Mouse (Mus musculus) cerebellum, postnatal 10 days (tissue): ENCODE data around the gene Camk2n1.
A peak's percentile ranks its signal among the peaks of the same experiment; 100 is the strongest.
"Not testable (repeated sequence)": the region's sequence is repeated elsewhere in the genome, so short reads cannot be mapped to it uniquely, and the experiment has no call there.

ENCODE experiments used
- DNase-seq, 2 experiments: peaks; one replicate each; pipeline ENCODE4 v3.0.0; 2021; ENCODE audit warnings: mixed read lengths in 2 of 2

Camk2n1 gene

DNA sequence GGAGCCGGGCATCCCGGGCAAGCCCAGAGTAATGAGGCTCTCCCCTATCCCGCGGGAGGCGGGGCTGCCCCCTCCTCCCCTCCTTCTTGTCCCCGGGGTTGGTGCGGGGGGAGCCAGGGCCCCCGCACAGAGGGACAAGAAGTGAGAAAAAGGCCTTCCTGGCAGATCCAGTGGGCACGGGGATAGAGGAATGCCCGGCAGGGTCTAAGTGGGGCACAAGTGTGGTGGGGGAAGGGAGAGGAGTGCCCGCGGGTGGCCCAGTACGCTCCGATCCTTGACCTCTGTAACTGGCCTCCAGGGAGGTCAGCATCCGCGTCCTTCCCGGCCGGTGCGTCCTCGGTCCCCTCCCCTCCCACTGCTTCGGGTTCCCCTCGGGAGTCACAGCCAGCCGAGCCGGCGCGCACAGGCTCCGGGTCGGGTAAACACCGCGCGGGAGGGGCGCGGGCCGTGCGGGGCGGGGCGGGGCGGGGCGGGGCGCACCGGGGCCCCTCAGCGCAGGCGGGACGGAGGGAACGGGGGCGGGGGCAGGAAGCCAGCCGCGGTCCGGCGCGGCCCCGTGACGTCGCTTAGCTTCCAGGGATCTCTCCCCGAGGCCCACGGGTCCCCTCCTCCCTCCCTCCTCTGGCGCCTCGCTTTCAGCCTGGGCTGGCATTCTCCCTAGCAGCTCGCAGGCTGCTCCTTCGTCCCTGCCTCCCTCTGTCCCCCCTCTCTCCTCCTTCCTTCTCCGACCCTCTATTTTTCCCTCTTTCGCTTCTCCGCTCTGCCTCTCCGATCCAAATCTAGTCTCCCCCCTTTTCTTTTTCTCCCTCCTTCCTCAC lies at the start of gene Camk2n1:
Camk2n1 (plus strand) TSS at position 562 of the 818 bp plus-strand sequence.
- DNase-seq = peak; percentile 86 to 88

DNA sequence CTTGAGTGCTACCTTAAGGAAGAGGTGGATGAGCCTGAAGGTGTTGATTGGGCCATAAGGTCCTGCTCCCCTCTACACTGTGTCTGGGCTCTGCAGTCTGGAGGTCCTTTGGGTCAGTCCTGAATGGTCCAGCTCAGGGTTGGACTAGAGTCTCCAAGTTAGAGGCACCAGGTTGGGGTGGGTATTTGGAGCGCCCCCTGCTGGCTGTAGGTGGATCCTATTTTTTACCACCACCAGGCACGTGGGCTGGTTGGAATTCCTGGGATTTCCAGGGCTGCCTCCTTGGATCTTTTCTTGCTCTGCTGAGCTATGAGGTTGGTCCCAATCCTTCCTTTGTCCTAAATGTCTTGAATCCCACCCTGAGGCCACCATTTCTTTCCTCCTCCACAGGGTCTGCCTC lies 49.3 kb upstream of the Camk2n1 start:
- DNase-seq = peak; percentile 47 to 52

DNA sequence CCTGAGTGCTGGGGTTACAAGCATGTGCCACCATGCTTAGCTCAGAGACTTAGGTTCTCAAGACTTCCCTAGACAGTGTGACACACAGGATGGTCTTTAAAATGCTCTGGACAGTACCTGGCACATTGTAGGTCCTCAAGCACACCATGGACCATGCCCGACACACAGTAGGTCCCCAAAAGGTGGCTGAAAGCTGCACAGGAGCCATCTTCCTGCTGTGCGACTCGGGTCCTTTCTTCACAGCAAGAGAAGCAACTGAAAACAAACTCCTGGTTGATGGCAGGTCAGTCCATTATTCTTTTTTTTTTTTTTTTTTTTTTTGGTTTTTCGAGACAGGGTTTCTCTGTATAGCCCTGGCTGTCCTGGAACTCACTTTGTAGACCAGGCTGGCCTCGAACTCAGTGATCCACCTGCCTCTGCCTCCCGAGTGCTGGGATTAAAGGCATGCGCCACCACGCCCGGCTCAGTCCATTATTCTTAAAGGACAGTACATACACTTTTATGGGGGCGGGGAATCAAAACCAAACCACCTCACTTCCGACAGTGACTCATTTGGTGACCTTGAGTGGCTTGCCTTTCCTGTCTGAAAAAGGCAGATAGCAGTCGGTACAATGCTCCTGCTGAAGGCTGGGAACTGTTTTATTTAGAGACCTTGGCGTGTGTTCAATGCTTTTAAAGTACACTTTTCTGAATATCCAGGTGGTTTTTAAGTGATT lies 46.5 kb upstream of the Camk2n1 start:
- DNase-seq = no peak

DNA sequence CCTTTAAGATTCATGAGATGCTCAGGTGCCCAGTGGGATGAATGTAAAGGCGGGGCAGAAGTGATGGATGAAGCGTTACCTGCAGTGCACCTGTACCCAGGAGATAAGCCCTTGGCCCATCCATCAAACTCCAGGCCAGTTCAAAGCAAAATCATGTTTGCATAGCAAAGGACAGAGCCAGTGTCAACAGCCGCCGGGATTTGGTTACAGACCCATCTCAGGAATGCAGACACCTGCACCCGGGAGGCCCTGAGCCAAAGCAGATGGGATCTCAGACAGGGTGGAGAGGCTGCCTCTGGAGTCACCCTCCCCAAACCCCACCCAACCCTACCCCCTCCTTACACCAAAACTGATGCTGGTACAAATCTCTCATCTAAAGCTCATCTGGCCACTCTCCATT lies 43.1 kb upstream of the Camk2n1 start:
- DNase-seq = no peak

DNA sequence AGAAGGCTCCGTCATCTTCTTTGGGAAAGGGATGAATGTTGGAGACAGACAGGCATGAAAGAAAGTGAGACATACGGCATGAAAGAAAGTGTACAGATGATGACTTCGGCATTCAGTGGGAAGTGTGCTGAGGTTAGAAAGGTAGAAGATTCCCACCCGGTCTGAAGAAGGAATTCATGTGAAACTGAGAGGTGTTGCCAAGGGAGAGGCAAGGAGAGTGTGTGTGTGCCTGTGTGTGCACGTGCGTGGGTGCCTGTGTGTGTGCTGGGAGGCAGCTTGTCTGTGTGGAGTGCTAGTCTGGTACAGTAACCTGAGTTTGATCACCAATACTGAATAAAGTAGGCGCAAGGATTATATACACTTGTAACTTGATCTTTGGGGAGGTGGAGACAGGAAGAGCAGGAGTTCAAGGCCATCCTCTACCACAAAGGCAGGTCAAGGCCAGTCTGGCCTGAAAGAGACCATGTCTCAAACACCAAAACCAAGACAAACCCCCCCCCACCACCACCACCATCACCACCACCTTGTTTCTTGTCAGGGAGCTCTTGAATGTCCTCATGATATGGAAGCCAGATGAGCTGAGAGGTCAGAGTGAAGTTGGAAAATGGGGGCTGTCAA lies 42.5 kb upstream of the Camk2n1 start:
- DNase-seq = no peak

DNA sequence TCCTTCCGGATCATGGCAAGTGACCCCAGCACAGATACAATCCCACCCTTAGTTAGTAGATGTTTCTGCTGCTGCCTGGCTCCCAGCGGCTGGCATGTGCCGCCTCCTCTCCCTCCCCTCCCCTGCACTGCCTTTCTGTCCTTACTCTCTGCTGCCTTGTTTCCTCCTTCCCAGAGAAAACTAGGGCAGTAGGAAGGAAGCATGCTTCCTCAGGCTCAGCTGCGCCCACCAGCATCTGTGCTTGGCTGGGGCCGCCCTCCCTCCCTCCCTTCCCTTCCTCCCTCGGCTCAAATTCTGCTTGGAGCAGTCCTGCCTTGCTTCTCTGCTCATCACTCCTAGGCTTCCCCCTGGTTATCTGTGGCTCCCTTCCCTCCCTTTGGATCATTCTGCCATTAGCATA lies 39.4 kb upstream of the Camk2n1 start:
- DNase-seq = peak; percentile 38 to 42

DNA sequence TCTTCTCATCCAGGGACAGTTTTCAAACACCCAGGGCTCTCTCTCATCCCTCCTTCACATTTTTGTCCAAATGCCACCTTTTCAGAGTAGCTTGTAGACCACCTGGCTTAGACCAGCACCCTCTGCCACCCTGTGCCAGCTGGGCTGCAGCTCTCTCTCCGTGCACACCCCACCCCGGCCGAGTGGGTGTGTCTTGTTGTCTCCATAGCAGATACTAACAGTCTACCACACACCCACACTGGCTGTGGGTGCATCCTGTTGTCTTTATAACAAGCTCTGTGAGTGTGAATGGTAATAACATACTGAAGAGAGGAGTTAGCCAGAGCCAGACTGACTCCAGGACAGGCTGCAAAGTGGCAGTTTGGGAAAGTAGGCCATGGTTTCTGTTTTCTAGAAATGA lies 38.1 kb upstream of the Camk2n1 start:
- DNase-seq = no peak

DNA sequence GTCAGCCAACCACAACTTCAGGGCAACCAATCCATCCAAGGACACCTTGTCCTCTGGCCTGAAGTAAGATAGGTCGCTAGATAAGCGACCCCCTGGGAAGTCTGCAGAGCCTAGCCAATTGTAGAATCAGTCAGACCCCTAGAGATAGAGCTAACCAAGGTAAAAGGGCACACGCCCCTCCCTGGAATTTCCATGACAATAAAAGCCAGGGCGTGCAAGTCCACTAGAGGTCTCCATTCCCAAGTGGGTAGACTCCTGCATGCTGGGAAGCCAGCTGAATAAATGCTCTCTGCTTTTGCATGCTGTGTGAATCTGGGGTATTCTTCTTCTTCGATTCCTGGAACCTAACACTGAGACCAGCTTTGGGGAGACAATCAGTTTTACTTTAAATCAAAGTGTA lies 37.7 kb upstream of the Camk2n1 start:
- DNase-seq = no peak

DNA sequence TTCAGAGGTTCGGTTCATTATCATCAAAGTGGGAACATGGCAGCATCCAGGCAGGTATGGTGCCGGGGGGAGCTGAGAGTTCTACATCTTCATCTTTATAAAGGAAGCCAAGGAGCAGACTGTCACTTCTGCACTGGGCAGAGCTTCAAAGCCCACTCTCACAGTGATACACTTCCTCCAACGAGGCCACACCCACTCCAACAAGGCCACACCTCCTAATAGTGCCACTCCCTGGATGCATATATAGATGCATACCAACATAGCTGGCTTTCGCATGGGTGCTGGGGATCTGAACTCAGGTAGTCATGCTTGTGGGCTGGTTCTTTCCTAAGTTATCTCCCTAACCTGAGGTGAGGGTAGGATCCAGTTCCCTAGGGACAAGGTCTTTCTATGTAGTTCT lies 36.2 kb upstream of the Camk2n1 start:
- DNase-seq = no peak

DNA sequence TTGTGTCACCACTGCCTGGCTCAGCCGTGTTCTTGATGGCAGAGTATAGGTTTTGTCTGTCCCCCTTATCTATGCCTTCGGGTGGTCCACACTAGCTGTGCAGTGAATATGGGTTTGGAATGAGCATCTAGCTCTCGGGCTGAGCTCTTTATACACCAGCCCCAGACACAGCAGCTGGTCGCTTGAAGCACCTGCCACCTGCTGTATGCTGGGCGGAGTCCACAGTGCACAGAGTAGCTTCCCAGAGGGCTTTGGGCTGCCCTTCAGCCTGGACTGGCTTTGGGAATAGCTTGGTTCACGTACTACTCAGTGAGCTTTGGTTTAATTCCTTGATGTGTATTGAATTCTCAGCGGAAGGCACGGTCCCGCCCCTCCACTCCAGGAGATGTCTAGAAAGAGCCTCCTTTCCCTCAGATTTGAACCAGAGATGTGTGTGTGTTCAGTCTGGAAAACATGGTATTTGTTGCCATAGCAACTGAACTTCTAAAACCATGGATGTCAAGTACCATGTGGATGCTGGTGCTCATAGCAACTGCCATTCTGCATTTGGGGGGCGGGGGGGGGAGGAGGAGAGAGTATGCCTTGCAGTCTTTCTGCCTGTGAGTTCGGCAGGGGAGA lies 35.7 kb upstream of the Camk2n1 start:
- no peak for DNase-seq

DNA sequence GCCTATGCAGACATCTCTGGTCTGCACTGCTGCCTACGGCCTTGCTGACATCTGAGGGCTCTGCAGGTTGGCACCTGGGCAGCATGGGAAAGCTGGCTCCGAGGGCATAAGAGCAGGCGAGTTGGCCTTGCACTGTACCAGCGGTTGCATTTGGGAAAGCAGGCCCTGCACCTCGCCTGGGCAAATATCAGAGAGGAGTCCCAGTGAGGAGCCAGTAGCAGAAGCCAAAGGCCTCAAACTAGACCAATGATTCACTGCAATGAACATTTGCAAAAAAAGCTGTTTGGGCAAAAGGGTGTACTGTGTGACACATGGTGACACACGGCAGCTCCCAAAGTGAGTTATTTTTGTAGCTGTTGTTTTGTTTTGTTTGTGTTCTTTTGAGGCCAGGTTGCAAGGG lies 29.1 kb upstream of the Camk2n1 start:
- no peak for DNase-seq

DNA sequence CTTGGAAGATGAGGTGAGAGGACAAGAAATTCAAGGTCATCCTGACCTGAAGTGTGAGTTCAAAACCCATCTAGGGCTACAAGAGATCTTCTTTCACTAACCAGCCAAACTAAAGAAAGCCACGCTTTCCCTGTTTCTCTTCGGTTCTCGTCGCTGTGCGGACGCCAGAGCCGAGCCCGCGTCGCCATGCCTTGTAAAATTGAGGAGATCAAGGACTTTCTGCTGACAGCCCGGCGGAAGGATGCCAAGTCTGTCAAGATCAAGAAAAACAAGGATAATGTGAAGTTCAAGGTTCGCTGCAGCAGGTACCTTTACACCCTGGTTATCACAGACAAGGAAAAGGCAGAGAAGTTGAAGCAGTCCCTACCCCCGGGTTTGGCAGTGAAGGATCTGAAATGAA lies 28.5 kb upstream of the Camk2n1 start:
- not testable (repeated sequence) for DNase-seq

DNA sequence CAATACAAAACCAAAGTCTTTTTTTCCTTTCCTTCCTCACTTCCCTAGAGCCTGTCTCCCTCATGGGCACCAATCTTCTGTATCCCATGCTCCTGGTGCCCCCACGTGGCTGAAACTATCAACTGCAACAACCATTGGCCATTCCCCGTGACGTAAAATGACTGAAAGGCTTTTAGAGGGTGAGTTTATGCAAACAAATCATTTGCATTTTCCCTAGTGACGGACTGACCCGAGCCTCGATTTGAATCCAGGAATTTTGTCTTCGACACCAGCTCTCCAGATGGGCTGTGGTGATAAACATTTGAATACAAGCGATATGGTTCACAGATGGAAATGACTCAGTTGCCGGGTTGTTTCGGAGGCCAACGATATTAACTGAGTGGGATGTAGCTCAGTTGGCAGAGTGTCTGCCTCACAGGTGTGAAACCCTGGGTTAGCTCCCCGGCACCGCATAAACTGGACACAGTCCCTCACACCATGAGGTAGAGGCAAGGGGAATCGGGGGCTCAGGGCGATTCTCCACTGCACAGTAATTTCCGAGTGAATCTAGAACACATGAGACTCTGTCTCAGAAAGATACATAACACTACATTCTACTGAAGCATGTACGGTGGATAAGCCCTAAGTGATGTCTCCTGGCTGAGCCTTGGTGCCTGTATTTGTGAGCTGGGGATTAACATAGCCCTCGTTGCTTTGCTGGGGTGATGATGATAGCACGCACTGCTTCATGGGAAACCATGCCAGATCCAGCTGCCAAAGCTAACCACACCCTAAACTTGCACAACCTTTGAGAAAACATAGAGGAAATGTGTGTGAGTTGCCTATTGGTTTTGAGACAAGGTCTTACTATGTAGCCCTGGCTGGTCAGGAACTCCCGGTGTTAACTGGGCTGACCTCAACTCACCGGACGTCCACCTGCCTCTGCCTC lies 27.1 kb upstream of the Camk2n1 start:
- DNase-seq = peak; percentile 93 to 96

DNA sequence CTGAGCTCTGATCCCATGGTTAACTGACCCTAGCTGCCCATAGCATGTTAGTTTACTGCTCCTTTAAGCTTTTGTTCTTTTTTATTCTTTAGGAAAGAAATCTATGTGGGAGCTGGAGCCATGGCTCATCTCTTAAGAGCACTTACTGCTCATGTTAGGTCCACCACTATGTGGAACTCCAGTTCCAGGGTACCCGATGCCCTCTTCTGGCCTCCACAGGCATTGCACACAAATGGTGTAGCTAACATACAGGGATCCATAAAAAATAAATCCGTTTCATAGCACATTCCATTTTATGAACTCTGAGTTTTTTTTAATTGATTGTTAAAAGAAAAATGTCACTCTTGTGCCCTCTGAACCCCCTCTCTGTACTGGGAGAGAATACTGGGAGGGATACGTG lies 24.3 kb upstream of the Camk2n1 start:
- DNase-seq = peak; percentile 79 to 84

DNA sequence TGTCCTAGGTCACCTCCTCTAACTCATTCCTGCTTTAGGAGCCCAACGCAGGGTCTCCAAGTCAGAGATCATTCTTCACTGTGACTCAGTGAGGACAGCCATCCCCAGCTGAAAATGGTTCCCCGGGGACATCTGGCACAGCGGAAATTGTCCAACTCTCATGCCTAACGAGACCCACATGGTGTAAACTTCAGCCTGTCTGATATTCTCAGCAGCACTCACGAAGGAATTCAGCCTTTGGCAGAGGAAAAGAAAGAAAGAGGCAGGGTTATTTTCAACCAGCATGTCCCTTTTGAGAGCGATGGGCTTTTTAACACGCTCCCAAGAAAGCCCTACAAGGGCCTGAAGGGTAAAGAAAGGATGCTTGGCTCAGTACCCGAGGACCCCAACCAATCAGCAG lies 22.8 kb upstream of the Camk2n1 start:
- DNase-seq = no peak

DNA sequence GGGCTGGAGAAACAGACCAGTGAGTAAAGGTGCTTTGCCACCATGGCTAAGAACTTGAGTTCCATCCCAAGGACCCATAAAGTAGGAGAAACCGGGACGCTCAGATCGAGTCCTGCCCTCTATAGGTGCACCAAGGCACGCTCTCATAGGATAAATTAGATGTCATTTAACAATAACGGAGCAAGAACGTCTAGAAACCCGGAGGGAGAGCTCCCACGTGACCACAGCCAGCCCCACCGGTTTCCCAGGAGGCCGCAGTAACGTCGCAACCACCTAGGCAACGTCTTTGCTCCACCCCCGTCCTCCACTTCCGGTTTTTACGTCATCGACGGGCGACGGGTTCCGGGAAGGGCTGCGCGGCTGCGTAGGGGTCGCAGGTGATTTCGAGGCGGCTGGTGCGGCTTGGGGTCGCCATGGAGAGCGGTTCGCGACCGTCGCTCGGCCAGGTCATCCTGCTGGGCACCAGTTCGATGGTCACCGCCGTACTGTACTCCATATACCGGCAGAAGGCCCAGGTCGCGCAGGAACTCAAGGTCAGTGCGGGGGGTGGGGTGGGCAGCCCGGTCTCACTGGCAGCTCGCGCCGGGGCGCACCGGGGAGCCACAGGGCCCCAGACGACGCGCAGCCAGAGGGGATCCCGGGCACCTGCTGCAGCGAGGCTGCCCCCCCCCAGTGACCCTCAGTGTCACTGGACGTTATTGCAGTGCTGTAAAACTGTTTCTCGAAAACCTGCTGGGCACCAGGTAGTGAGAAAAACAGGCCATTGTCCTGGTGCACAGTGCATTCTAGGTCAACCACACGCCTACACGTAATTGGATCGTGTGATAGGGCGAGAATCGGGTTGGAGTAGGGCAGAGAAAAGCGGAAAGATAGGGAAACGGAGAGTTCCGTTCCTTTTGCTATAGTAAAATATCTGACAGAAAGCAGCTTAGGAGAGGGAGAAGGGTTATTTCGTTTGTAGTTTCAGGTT lies 19.5 kb upstream of the Camk2n1 start, which contains the start of gene Mul1:
Mul1 (plus strand) TSS at position 325 of the 970 bp plus-strand sequence.
- peak; percentile 99 for DNase-seq

DNA sequence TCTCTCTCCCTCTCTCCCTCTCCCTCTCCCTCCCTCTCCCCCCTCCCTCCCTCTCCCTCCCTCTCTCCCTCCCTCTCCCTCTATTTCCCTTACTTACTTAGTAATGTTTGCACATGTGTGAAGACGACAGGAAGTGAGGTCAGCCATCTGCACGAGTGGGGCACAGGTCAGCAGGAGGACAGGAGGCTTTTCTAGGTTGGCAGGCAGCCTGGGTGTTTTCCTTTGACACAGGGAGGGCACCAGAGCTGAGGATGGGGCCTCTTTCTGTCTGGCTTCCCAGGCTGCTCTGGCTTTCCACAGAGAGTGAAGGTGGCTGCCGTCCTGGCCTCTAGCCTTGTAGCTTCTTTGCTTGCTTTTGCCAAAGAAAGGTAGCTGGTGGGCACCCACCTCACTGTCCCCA lies 14.1 kb upstream of the Camk2n1 start:
- no peak for DNase-seq

DNA sequence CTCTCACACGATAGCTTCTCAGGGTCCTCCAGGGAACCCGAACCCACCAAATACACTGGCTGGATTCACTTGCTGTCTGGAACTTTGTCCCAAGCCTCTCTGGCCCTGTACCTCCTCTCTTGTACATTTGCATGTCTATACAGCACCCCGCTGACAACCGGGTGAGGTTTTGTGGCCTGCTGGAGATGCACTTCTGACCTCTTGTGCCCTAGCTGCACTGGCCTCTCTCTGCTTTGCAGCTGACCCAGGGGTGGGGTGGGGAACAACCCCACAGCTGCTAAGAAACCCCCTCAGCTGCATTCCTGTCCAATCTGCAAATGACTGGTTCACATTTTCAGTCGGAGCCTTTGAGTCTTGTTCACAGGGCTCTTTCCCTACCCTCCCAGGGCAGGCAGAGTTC lies 9.2 kb upstream of the Camk2n1 start:
- no peak for DNase-seq

DNA sequence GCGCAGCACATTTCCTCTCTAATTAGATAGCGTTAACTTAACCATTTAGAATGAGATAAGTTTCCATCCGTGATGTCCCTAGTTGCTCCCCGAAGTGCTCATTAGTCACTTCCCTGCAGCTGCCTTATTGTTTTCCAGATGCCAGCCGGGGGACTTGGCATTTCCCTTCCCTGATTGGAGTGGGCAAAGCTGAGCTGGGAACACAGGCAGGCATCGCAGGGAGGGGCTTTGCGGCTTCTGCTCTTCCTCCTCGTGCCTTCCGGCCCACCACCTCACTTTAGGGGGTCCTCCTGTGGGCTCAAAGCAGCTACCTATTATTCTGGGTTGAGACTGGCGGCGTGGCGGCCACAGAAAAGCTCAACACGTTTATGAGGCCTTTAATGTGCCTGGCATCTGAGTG lies 7.1 kb upstream of the Camk2n1 start:
- DNase-seq = no peak

DNA sequence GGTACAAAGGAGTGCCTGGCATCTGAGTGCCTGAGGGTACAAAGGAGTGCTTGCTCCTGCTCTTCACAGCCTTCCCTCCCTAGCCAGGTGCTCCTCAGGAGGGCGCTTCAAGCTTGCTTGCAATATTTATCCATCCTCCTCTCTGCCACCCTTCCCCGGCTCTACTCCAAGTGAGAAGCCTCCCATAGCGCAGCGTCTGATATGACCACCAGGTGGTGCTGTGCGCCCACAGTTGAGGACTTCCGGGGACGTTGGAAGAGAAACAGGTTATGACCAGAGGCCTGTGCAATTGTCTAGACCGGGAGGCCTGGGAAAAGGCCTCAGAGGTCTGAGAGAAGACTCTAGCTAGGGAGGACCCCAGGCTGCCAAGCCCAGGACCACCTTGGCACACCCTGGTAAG lies 6.7 kb upstream of the Camk2n1 start:
- DNase-seq = peak; percentile 96 to 98
